Mouse (Mus musculus): ENCODE data around the gene Cwc22.

Gene Cwc22

DNA sequence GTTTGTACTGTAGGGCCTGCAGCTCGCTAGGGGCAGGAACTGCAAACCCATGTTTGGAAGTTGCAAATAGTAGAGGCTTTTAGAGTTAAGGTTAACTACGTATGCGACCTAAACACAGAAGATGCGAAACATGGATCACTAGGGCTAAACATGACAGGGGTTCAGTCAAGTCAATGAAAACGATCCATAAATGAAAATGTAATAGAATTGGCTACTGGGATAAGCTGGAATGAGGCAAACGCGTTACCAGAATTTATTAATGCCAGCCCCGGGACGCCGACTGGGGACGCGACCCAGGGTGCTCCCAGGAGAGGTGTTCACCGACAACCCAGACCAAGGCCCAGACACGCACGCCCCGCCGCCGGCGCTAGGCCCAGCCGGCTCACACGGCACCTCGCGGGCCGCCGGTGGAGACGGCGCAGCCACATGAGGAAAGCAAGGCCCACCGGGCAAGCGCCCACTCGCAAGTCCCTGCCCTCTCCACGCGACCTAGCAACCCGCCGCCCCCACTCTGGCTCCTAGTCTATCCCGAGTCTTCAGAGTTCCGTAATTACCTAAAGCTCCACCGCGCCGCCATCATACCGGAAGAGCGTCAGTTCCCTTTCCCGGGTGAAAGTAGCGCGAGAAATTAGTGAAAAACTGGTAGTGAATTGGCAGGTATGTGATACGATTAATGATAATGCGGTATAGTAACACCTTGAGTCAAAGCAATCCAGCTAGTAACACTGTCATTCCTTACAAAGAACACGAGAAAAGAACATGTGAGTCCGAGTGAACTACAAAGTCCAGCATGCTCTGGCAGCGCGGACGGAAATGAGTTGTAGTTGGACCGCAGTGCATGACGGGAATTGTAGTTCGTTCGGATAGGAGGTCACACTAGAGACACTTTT lies at the start of gene Cwc22:
Gene Cwc22 (minus strand): TSS at position 780 of the 890 bp plus-strand sequence.
- DNase-seq = peak; percentile 94 to 99

DNA sequence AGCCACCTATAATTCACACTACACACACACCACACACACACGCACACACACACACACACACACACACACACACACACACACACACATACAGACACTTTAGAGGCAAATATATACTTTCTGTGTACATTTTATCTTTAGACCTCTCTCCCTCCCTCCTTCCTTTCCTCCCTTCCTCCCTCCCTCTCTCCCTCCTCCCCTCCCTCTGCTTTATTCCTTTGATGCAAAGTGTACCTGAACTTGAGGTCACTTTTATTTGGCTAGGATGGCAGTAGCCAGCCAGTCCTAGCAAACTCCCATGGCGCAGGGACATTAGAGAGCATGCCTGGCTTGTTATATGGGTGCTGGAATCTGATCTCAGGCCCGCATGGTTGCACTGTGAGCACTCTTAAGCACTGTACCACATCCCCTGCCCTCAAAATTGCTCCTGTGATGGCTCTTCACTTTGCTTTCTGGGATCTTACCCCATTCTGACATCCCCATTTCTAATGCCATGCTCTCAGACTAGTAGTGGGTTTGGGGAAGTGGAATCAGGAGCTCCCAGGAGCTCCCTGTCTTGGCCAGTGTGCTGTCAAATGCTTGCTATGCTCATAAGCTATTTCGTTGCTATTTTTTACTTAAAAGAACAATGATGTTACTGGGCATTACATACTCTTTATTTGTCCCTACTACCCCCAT lies 47.7 kb upstream of the Cwc22 start:
- no peak for DNase-seq

DNA sequence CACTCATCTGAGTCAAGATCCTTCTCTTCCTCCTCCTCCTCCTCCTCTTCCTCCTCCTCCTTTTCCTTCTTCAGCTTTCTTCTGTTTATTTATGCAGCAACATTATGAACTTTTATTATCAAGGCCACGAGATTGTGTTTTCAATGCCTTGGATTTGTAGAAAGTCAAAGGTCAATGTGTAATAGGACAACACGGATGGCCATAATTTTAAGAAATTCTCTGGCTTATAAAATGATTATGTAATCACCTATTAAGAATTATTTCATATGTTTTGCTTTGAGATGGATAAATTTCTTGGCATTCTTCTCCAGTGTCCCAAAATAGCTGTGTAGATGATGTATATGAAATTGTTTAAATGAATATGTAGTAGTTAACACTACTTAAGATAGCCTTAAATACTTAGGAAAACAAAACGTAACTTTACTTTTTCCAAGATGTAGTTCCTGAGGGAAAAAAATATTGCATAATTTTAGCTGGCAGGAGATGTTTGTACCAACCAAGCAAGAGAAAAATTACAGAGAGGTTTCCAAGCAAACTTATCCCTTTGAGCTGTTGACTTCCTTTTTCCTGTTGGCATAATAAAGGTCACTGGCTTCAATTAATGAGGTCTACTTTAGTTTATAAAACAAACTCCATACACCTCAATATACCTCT lies 46.9 kb upstream of the Cwc22 start:
- no peak for DNase-seq

DNA sequence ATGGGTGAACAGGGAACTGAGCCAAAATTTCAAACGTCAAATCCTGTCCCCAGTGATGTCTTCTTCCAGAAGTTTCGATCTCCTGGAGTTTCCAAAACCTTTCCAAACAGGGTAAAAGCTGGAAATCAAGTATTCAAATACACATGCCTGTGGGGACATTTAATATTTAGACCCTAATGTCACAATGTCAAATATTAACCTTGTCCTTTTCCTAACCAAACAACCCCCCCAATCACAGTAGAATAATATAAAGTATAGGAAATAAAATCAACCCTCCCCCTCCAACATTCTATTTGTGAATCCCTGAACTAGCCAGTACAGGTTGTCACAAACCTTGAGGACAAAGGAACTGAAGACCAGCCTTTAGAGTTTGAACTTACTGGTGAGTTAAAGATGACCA lies 44.6 kb upstream of the Cwc22 start:
- no peak for DNase-seq

DNA sequence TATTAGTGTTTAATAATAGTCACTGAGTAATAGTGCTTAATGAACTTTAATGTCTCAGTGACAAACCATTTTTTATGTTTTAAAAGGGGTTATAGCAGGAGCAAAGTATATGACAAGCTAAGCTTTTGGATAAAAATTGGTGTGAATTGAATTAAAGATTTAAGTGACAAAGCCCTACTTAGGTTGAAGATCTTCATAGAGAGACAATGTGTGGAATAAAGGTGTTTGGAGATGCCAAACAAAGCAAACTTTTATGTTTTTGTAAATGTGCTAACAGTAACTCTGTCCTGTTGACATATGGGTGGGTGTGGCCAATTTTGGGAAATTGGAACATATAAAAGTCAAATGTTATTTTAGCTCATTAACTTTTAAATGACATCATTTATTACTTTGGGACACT lies 43.9 kb upstream of the Cwc22 start:
- DNase-seq = no peak

DNA sequence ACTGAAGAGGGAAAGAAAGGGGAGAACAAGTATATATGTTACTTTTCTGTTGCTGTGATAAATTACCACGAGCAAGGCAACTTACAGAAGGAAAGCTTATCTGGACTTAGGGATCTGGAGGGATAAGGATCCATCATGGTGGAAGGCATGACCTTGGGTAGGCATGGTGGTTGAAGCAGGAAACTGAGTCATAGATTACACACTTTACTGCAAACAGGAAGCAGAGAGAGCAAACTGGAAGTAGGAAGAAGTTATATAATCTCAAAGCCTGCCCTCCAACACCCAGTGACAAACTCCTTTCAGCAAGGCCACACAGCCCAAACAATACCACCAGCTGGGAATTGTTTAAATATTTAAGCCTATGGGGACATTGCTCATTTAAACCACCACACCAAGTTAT lies 43.2 kb upstream of the Cwc22 start:
- no peak for DNase-seq

DNA sequence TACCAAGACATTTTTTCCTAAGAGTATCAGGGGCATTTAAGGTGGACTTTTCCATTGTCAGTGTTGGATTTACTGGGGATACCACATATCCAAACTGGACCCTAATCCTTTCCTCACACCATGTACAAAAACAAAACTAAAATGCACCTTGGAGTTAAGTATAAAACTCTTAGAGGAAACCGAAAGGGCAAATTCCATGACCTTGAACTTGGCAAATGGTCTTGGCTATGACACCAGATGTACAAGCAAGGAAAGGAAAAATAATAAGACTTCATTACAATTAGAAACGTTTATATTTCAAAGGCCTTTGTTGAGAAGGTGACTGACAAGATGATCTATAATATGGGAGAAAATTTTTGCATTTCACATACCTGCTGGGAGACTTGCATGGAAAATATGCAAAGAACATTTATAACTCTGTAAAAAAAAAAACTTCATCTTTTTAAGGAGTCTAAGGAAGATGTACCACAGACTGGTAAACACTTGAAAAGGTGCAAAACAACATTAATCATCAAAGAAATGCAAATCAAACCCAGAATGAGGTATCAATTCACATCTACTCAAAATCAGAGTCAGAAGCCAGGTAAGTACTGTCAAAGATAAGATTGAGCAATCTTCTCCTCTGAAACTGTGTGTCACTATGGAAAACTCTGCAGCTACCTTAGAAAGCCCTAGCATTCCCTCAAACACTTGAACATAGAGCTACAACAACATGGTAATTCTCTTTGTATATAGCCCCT lies 40.0 kb upstream of the Cwc22 start:
- DNase-seq = peak in 1 of 2 experiments; percentile 27

DNA sequence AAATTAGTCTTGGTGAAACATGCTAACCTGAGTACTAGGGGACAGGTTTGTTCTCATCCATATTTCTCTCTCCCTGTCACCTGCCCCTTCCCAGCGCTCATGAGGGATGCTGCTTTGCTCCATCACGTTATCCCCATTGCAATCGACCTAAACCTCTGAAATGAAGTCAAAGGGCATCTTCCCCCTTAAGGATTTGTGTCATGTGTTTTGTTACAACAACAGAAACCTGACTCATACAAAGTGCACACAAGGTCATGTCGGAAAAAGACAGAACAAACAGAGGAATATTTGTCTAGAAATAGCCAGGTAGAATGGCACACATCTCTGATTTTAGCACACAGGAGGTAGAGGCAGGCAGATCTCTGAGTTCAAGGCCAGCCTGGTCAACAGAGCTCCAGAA lies 38.0 kb upstream of the Cwc22 start:
- no peak for DNase-seq

DNA sequence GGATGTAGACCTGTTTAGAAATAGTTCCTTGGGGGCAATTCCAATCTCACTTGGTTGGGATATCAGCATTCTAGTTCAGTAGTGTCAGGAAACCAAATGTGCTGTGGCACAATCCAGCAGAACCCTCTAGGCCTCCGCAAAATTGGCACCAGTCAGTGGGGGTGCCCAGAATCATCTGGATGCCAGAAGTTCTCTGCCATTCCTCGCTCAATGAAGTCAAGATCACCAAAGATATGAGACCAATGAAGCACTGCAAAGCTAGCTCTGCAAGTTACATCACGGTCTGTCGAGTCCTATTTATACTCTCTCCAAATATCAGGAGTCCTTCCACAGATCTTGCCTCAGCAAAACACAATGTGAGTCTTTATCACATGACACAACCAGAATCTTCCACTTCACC lies 35.7 kb upstream of the Cwc22 start:
- no peak for DNase-seq

DNA sequence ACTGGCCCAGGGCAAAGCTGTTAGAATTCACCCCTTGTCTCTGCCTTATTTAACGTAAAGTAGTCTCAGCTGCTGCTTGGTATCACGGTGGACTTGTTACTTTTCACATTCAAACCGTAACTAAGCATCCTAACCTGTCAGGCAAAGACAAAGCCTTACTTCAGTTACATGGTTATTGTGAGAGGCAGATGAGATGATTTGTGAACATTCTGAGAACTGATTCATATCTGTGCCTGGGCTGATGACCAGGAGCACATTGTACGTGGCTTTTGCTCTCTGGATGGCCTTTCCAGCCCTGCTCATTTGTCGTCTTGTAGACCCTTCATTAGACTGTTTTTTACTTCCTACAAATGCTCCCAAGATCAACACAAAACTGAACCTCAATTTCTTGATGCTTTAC lies 34.5 kb upstream of the Cwc22 start:
- DNase-seq = no peak

DNA sequence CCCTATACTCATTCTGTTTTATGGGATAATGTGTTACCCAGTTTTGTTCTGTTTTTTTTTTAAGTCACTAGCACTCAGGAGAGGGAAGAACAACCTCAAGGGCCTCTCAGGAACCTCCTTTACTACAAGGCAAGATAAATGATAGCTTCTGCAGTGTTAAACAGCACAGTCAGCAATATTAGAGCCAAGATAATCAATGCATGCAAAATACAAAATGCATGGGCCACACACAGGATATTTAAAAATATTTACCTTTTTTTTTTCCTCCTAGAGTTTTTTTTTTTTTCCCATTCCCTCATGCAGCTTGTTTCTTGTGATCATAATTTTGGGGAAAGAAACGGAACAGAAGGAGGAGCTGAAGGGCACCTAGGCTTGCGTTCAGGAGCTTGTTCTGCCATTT lies 33.3 kb upstream of the Cwc22 start:
- no peak for DNase-seq

DNA sequence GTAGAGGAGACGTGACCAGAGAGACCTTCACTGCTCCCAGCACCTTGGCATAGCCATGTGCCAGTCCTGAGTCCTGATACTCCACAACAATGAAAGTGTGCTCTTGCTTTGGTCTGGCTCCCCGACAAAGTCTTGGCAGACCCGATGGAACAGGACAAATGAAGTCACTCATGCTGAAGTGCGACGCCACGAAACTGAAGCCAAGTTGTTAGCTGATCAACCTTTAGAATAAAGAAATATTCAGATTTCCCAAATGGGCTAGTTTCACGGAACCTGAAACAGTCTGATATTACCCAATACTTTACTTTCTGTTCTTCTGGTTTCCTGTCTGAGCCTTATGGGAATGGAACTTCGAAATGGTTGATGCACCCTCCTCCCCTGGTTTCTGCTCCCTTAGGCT lies 32.9 kb upstream of the Cwc22 start:
- DNase-seq = no peak

DNA sequence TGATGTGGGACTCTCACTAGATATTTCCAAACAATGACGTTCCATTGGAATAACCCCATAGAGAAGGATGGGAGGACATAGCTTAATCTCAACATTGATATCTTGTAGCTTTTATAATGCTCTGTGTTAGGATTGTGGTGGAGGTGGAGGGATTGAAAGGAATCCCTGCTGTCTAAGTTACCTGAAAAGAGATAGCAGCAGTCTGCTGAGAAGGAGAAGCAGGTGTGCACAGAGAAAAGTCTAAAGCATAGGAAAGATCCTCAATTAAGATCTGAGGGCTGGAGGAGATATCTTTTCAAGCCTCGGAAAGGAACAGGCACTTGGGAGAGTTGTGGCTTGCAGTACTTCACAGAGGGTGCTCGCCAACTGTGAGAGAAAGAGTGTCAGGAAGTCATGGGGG lies 32.1 kb upstream of the Cwc22 start:
- no peak for DNase-seq

DNA sequence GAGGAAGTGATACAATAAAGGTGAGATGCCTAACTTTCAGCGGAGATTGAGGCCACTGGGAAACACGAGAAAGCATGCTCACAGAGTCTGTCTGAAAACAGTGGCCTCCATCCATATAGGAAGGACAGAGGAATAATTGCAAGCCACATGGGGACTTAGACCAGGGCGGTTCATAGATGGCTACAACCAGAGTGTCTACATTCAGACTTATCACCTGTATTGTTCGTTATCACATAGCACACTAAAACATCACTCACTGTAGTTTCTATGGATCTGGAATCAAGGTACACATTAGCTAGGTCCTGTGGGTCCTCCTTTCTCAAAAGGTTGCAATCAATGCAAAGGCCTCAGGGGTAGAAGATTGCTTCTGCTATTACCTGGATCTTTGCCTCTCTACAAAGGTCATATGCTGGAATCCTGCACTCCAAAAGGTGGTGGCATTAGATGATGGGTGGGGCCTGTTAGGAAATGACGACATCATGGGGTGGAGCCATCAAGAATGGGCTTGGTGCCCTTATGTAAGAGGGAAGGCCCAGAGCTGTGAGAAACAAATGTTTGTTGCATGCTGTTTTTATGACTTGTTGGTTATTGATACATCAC lies 30.2 kb upstream of the Cwc22 start:
- no peak for DNase-seq

DNA sequence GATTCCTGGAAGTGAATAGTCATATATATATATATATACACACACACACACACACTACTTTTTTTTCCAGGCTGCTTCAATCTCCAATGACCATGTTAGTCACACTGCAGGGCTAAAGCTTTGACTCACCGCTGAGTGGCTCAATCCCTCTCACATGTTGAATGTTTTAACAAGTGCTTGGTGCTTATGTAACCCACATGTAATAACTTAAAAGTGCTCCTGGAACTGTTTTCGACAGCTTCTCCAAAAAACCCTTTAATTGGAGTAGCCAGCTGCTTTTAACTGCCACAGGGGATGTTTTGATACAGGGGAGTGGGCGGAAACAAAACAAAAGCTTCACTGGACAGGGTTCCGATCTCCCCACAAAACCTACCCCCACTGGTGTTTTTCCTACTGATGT lies 29.4 kb upstream of the Cwc22 start:
- no peak for DNase-seq

DNA sequence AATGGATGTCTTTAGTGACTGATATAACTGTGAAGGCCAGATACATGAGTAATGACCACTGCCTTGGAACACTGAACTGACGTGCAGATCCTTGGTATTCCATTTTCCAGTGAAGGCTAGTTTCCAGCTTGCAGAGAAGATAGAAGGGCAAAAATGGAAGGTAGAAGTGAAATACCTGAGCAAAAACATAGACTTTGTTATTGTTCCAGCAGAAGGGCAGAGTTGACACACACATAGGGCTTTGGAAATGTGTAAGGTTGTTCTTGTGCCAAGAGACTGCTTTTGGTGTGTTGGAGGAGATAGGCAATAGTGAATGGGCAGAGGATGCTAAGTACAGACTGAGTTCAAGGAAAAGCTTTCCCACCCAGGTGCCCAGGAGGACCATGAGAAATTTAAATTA lies 28.8 kb upstream of the Cwc22 start:
- DNase-seq = no peak

DNA sequence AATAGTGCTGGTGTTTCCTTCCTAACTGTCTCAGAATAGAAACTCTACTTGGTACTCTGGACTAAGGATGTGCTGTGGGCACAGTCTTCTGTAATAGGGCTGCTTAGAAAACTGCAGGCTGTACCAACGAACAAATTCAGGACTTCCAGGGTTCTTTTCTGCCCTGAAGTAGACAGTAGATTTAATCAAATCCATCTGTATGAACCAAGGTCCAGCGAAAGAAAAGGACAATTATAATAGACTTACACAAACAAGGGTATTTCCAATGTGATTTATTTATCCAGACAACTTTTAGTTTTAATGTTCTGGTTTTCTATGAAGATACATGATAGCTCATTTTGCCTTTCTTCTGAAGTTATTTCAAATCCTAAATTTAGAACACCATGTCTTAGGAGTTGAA lies 28.2 kb upstream of the Cwc22 start:
- no peak for DNase-seq

DNA sequence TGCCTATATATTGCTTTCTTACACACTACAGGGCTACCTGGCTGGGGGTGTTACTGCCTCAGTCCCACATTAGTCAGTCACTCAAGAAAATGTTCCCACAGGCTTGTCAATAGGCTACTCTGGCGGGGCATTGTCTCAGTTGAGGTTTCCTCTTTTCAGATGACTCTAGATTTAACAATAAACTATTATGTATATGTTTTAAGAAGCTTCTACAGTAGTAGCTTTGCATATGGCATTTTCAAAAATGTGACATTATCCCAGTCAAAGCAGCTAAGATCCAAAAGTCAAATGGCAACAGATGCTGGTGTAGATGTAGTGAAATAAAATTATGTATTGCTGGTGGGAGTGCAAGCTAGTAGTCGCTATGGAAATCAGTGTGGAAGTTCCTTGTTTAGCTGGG lies 27.1 kb upstream of the Cwc22 start:
- DNase-seq = no peak

DNA sequence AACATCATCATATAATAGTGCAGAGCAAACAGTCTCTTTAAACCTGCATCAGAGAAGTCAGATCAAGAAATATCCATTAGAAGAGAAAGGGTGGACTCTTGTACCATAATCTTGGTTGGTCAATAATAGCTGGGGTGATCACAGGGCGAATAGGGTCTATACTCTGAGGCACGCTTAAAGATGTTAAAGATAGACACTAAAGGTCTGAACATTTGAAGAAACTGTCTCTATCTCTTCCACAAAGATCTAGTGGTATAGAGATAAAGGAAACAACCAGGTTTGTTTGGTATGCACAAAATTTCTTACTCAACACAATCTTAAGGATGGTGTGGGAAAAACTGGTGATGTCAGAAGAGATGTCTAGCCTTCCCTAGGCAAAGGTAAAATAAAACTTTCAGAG lies 26.4 kb upstream of the Cwc22 start:
- no peak for DNase-seq

DNA sequence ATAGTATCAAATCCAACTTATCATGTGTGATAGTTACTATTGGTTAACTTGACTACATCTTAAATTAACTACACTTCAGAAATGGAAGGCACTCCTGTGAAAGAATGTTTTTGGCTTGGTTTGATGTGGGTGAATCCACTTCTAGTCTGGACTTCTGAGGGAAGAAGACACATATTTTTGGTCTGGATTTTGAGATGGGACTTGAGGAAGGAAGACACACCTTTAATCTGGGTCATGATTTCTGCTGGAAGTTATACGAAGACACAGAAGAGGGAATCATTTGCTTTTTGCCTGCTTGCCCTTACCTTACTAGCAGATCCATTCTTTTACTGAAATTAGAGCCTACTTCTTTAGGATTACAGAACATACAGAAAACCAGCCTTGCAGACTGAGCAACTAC lies 25.7 kb upstream of the Cwc22 start:
- no peak for DNase-seq

DNA sequence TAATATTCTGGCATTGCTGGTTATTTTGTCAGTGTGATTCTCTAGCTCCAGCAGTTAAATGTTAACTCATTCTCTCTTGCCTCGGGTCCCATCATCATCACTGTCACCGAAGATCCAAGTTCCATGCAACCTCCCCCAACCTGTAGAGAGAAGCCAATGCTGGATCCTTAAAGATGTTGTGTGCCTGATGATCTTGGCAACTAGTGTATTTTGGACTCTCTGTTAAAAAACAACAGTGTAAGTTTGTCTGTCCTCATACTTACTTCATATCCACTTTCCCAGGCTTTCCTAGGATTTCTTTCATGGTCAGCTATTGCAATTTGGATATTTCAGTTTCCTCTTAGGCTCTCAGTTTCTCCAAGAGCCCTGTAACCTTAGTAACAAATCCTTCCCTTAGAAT lies 25.2 kb upstream of the Cwc22 start:
- DNase-seq = no peak

DNA sequence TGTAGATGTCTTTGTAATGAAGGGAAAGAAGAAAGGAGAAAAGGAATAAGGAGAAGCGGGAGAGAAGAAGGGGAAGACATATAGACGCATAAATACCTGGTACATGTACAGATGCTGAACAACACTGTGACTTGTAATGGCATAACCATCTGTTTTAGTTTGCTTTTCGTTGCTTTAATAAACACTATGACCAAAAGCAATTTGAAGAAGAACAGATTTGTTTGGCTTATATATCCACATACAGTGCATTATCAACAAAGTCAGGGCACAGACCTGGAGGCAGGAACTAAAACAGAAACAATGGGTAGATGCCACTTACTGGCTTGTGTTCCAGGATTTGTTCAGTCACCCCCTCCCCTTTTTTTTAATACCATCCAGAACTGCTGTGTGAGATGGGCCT lies 24.4 kb upstream of the Cwc22 start:
- DNase-seq = no peak

DNA sequence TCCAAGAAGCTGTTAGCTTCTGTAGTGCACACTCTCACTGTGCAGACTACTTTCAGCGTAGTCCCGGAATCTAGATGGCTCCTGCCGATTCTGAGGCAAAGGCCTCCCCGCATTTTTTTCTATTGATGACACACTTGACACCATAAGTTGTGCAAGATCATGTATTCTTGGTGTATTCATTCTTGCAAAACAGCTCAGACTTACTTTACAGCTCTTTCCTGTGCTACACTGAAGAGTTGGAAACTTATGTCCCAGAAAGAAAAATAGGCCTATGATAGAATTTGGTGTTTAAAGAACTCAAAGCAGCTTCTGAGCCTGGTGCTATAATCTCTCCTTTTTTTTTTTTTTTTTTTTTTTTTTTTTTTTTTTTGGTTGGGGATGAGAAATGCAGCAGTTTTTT lies 23.8 kb upstream of the Cwc22 start:
- DNase-seq = no peak
